Mouse (Mus musculus): ENCODE measurements around the gene Zfp281. TPM values are rescaled to one million over a fixed set of nuclear protein-coding genes. Genes with fewer than 3 reads are reported as not detected.

Zfp281 gene
- polyA plus RNA-seq, 3 experiments from 2014 or later, result 12.1 to 24.1 (median 23.5) TPM

DNA sequence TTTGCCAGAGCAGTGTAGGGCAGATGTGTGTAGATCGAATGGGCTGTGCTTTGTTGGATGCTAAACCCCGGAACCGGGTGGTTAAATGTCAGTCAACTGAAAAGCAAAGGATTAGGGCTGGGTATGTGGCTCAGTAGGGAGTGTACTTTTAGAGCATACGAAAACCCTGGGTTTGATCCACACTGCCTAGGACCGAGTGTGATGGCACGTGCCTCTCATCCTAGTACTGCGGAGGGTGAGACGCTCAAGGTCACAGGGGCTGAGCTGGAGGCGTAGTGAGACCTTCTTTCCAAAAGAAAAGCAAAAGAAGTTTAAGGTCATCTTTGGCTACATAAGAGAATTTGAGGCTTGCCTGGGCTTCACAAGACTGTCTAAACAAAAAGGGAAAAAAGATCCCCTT is 34.6 kb downstream of the Zfp281 start:
- peak; percentile 10 for ATAC-seq

DNA sequence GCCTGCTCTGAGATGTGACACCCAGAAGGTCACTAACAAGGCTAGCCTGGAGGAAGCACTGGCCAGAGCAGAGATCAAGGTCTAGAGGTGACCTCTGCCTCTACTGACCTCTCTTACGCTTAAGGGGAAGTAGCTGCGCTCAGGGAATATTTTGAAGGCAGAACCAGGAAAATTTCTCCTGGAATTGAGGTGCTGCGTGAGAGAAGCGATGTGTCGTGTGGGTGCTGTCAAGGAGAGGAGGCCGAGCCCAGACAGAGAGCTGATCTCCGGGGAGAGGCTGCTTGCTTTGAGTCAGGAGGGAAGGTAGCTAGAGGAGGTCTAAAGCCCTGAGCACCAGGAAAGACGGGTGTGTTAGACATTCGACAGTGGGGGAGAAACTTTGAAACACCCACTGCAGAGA is 35.2 kb downstream of the Zfp281 start:
- ATAC-seq, result no peak

DNA sequence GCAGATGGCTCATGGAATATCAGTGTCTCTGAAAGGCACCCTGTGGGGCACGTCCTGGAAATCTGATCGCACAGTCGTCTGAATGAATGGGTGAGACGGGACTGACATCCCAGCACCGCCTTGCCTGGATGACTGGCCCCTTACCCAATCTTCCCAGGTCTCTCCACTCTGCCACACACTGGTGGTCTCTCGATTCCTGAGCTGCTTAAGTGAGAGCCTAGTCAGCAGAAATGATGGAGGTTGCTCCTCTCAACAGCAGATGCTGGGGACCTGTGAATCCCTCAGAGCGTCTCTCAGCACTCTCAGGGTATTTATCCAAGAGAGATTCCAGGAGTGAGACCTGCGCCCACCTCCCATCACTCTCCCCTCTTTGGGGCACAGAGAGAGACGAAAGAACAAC is 36.8 kb downstream of the Zfp281 start:
- no peak for ATAC-seq

DNA sequence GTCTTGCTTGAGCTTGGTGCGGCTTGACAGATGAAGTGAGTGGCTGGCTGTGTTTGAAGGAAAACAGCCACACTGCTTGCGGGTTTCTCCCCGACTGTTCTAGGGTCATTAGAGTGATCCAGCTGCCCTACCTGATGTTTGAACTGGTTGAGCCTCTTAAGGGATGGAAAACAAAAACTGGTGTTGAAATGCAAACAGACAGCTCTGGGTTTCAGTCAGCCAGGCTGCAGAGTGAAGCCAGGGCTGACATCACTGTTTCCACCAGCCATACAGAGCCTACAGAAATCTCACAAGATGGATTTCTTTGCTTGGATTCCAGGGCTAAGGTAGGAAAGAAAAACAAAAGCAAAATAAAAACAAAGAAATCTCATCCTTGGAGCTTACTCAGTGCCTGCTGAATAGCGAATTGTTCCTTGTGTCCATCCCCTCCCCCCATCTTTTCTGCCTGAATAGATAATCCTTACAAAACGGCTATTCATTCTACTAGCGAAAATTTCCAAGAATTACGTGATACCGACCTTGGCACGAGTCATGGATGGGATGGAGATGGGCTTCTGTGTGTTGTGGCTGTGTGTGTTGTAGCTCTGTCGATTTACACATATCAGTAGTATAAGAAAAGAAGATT is 37.4 kb downstream of the Zfp281 start:
- ATAC-seq, result no peak

DNA sequence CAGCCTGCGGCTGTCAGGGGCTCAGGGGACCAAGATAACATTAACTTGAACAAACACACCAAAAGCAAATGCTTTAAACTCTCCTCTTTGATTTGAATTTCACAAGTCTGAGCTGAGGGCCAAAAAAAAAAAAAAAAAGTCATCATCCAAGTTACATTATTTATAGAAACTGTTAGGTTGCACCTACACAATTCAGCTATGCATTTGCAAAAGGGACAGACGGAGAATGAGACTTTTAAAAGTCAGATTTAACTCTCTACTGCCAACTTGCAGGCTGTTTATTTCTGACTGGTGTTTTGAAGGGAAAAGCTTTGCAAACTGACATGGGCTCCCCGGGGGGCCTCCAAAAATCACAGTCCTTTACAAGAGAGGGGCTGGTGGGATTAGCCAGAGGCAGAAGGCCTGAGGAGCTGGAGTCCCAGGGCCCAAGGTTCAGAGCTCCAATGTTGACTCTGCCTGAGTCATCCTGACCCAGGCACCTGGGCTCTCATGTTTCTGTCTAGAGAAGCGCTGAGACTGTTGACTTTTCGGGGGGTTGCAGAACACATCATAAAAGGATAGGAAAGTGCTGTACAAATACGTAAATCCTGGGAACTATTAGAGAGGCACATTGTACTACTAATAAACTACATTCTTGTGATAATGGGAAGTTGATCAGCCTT is 40.4 kb downstream of the Zfp281 start:
- no peak for ATAC-seq

DNA sequence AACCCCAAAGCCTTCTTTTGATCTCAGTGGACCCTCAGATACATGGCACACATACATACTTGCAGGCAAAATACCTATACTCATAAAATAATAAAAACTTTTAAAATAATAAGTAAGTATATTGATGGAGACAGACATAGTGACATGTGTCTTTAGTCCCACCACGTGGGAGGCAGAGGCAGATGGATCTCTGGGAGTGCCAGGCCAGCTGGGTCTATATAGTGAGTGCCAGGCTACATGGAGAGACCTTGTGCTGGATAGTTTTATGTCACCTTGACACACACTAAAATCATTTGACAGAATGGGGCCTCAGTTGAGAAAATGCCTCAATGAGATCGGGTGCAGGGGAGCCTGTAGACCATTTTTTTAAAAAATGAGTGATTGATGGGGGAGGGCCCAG is 41.8 kb downstream of the Zfp281 start:
- no peak for ATAC-seq

DNA sequence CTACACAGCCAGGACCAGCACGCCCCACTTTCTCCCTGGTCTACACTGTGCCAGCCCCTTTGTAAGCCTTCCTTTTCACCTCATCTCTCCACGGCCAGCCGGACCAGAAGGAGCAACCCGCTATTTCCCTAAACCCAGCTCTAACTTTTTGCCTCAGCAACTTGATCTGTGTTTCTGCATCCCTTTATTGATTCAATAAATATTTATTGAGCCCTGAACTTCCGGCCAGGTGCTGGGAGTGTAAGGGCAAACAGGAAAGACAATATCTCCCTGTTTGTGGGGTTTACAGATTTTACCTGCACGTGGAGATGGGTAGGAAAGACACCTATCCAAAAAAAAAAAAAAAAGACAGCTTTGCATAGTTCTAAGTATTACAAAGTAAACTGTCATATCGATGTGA is 45.2 kb downstream of the Zfp281 start:
- ATAC-seq, result no peak

DNA sequence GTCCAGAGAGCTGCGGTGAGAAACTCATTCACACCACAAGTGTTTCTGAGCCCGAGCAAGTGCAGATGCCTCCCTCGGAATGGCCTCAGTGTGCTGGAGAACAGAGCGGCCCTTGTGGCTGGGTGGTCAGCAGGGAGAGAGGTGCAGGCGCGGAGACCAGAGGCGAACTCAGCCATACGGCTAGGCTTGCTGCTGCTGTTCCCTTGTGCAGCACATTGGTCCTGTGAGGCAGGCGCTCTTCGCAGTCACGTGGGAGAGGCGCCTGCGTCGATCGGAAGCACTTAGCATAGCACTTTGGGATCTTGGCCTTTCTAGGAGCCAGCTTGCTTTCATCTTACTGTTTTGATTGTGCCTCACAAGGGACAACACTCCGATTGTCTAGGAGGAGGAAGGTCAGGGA is 45.7 kb downstream of the Zfp281 start:
- no peak for ATAC-seq

DNA sequence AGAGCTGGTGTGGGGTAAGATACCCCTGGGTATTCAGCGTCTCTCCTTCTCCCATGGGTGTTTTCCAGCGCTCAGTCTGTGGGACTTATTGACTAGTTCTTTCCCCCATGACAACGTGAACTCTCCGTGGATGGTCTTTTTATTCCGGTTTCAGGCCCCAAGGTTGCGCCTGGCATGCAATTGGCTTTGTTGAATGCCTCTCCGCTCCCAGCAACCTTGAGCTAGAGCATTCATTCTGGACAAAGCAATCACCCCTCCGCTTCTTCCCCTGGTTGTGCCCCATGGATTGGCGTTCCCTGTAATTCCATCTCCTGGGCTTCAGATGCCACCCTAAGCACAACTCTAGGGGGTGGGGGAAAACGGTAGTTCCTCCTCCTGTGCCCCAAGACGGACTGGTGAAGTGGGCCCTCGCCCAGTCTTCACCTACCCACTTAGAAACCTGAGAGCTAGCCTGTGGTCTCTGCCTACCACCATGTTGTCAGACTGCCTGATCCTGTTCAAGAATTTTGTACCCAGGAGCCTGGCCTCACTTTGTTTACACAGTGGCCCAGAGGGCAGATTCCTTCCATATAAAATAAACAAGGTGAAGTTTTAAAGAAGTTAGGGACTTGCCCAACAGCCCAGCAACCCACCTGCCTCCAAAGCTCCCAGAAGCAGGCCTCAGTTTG is 47.2 kb downstream of the Zfp281 start:
- ATAC-seq, result no peak

DNA sequence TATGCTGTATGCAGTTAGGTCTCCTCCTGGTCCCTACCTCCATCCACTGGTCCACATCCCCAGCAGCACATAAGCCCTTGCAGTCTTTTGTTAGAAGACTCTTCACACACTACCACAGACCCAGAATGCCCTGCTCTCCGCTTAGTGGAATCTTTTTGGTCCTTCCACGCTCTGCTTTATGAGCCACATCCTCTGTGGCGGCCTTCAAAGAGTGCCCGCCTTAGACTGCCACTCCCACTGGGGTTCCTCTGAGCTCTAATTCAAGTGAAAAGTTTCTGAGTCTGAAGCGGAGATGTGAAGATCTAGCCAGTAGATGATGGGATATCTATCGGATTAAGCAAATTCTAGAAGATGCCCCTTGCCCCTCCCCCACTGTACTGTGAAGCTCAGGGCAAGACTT is 47.9 kb downstream of the Zfp281 start:
- ATAC-seq, result peak; percentile 100

DNA sequence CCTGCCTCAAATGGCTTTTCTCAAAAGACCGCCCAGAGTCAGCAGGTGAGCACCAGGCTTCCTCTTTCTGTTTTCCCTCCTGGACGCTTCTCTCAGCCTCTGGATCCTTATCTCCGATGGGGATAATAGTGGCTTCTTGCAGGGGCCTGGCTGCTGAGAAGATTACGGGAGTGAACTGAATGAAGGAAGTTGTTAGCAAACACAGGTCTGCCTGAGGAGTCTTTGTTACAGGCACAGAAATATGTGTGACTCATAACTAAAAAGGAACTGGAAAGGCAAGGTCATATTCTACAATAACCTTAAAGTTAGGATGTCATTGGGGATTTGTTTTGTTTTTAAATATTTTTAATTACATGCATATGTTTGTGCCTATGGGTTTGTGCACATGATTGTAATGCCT is 48.6 kb downstream of the Zfp281 start:
- ATAC-seq, result no peak

DNA sequence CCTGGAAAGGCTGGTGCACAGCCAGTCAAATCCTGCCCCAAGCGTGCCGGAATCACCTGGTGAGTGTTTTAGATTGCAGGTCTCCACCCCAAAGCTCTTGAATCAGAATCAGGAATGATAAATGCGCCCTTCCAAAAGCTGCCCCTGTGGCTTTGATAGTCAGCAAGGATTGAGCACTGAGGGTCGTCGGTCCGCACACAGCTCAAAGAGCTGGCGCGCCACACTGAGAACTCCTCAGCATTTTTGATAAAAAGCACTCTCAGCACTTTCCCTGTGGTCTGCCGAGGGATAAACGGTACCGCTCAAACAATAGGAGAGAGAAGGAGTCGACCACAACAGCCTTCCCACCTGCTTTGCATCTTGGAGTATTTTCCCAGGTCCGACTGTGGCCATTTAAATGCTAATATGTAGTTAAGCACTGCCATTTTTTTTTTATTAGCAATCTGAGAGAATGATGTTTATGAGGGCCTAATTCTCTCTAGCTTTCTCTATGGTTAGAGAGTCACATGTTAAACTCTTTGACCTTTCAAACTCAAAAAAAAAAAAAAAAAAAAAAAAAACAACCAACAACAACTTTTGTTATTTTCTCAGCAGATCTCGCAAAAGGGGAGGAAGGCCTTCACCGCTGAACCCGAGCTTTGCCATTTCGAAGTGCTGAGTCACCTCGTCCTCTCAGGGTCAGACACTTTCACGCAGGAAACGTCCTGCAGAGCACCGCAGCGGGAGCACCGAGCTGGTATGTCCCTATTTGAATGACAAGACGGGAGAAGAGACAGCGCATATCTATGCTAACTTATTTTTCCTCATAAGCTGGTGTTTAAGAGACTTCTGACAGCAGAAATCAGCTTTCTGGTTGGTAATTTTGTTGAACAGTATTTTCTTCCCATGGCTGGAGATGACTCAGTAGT is 50.1 kb downstream of the Zfp281 start:
- ATAC-seq, result no peak

DNA sequence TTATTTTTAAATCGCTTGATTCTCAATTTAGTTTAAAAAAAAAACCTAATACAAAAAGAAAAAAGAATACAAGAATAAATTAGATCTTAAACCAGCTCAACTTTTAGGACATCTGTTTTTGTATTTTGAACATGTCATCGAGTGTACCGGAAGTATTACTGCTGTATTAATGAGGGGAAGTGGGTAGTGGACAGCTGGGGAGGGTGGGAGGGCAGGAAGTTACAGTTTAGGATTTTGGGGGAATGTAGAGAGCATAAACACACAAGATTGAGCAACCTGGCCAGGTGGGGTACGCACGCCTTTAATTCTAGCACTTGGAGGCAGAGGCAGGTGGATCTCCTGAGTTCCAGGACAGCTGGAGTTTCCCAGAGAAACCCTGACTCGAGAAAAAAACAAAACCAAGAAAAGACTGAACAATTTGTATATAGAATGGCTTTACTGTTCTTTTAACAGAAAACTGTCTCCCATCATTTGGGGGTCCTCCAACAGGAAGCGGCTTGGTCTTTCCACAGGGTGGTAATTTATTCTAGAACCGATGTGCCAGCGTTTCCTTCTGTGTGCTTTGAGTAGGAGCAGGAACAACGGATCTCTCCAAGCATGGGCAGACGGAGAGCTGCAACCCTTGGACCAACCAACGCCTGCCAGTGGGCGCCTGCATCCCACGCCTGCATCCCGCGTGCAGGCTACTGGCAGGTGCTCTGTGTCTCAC is 51.2 kb downstream of the Zfp281 start:
- ATAC-seq, result no peak

DNA sequence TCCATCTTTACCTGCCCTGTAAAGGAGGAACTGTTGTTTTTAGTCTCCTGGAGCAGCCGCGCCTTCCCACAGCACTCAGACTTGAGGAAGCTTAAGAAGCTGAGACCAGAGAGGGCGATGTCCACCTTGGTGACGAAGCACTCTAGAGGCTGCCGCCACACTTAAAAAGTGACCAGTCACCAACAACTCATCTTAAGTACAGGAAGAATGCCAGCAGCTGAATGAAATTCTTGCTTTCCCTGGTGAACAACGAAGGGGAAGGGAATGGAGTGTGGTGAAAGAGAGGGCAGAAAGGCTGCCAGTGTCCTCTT is 51.7 kb downstream of the Zfp281 start:
- ATAC-seq, result no peak

DNA sequence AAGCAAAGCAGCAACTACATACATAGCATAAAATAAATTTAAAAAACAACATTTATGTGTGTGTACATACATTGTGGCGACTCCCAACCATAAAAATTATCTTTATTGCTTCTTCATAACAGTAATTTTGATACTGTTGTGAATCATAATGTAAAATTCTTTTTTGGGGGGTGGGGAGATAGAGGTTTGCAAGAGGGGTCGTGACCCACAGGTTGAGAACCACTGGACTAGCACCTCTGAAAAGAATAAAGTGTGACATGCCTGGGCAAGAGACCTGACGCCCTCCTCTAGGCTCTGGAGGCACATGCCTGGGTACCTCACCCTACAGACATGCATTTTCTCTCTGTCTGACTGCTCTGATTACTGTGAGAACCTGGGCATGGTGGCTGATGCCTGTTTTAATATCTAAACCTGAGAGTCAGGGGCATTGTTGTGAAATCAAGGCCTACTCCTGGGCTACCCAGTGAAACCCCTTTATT is 53.2 kb downstream of the Zfp281 start:
- ATAC-seq, result no peak

DNA sequence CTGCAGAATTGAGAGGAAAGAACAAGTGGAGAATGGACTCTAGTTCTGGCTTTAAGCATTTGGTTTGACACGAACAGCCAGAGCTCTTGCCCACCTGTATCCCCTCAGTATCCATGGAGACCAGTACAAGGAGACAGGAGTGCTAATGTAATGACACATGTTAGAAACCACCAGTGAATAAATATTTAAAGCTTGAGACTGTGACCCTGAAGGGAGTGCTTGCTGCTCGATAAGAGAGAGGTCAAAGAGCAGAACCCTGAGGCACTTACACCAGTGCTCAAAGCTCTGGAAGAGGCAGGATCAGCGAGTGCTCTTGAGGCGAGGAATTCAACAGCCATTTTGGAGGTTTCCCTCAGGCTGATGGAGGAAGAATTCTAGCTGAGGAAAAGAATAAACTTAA is 54.1 kb downstream of the Zfp281 start:
- ATAC-seq, result no peak

Other genes starting within 250 kb of the Zfp281 start
- 1 to 10 TPM; 4.6 to 8.1 (median 6.4) TPM for gene Ddx59, start 209.6 kb upstream of the Zfp281 start, polyA plus RNA-seq (2017; shearing (Covaris generic))
- gene Kif14, start 158.6 kb upstream of the Zfp281 start, polyA plus RNA-seq (2017; shearing (Covaris generic)), result 1 to 10 TPM in 2 of 3 experiments, under 1 TPM in 1; 0.77 to 8.2 (median 3.9) TPM

All from inflammation-experienced regulatory T-cells, adult 6 months (primary cell).